Mouse (Mus musculus) macrophage (primary cell): Measurements from ENCODE around the gene Rnd1. TPM values are rescaled to one million over a fixed set of nuclear protein-coding genes. Genes with fewer than 3 reads are reported as not detected.
A peak's percentile ranks its signal among the peaks of the same experiment; 100 is the strongest.

Experiments used
- H3K27ac ChIP-seq: fragments of 350-480 bp; formaldehyde crosslinking; 2 replicates; pipeline ENCODE4 v1.9.0; 2021
- H3K36me3 ChIP-seq: fragments of 350-480 bp; formaldehyde crosslinking; 2 replicates; pipeline ENCODE4 v1.9.0; 2021; ENCODE audit errors: inconsistent target
- H3K4me3 ChIP-seq: fragments of 350-480 bp; formaldehyde crosslinking; 2 replicates; pipeline ENCODE4 v1.9.0; 2021; ENCODE audit errors: inconsistent target
- H3K79me2 ChIP-seq: fragments of 350-480 bp; formaldehyde crosslinking; 2 replicates; pipeline ENCODE4 v1.9.0; 2021; ENCODE audit errors: inconsistent target
- WGBS: methylation state at CpG from one replicate; pipeline ENCODE4 v1.1.7; 2026; ENCODE audit warnings: inconsistent platforms; ENCODE audit not compliant: missing documents; 5-methylcytosine and 5-hydroxymethylcytosine counted together
- polyA plus RNA-seq: library from polyadenylated mRNA; stranded (reverse); fragments of 250-400 nt; gene quantifications from 3 replicates; pipeline ENCODE4 v1.2.4, GENCODE M21; 2018; ENCODE audit warnings: inconsistent platforms

Rnd1 gene
- polyA plus RNA-seq, 1 experiment from 2014 or later, result 0.27 TPM

- WGBS, result 53% methylated on average over 11 of the region's 11 CpGs
- Histone ChIP-seq H3K27ac (no peak overlapping the region), H3K79me2 (no peaks in the 10 kb centered on the region), H3K4me3 (no peak overlapping the region), H3K36me3 (no peaks in the 10 kb centered on the region)
Observed at GRCm38 (mm10) chr15:98692171-98692715, 15.0 kb upstream of the Rnd1 start.

- no peak overlapping the region for H3K27ac ChIP-seq
- 94% methylated on average over 6 of the region's 7 CpGs for WGBS
Observed at GRCm38 (mm10) chr15:98691486-98692147, 14.4 kb upstream of the Rnd1 start.

DNA sequence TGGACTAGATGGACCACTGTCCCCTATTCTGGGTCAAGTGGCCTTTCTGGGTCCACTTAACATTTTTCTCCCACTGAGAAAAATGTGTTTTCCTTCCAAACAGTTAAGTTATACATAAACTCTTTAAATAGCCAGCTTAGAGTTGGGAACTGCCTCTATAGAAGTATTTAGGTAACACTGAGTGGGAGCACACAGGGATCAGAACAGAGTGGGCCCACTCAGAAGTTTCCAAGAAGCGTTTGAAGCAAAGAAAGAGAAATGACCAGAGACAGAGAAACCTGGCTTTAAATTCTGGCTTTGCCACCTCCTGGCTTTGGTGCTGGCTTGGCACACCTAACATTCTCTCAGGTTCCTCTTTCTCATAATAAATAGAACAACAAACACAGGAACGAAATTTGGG, 12.4 kb upstream of the Rnd1 start:
- WGBS, result 50% methylated on average over 2 of the region's 2 CpGs
- no peak overlapping the region for H3K4me3 ChIP-seq
- H3K36me3 ChIP-seq, result no peaks in the 10 kb centered on the region
- no peak overlapping the region for H3K27ac ChIP-seq
- H3K79me2 ChIP-seq, result no peaks in the 10 kb centered on the region

More at GRCm38 (mm10) chr15:98691486-98692147, 14.4 kb upstream of the Rnd1 start:
- Histone ChIP-seq H3K4me3 (no peak overlapping the region), H3K79me2 (no peaks in the 10 kb centered on the region), H3K36me3 (no peaks in the 10 kb centered on the region)

DNA sequence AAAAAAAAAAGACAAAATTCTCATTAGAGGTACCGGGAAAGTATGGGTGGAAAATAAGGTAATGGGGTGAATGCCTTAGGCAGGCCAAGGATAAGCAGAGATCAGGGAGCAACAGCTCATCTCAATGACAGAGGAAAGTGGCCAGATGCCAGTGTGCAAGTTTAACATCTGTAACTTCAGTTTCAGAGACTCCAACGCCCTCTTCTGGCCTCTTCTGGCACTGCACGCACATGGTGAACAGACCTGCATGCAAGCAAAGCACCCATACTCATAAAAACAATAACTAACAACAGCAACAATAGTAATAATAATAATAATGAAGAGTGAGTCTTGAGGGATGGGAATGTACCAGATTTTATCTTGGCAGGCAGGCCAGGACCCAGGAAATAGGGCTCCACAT, 8.7 kb upstream of the Rnd1 start:
- Histone ChIP-seq H3K27ac (no peak overlapping the region), H3K4me3 (no peak overlapping the region), H3K79me2 (no peaks in the 10 kb centered on the region), H3K36me3 (no peaks in the 10 kb centered on the region)
- WGBS, result 76% methylated on average over 3 of the region's 3 CpGs

GRCm38 (mm10) chr15:98683746-98684145, 6.5 kb upstream of the Rnd1 start:
- H3K27ac ChIP-seq, result peak overlapping the region; percentile 15; the same call in 1 of the 2 replicates
- no peaks in the 10 kb centered on the region for H3K36me3 ChIP-seq
- H3K79me2 ChIP-seq, result no peaks in the 10 kb centered on the region
- WGBS, result 0% methylated on average over 1 of the region's 1 CpGs
- H3K4me3 ChIP-seq, result no peak overlapping the region

- Histone ChIP-seq H3K36me3 (no peaks in the 10 kb centered on the region), H3K27ac (no peak overlapping the region), H3K4me3 (no peak overlapping the region), H3K79me2 (no peaks in the 10 kb centered on the region)
- WGBS, result 27% methylated on average over 10 of the region's 10 CpGs
Observed at GRCm38 (mm10) chr15:98683177-98683576, 5.9 kb upstream of the Rnd1 start.

GRCm38 (mm10) chr15:98681633-98682032, 4.4 kb upstream of the Rnd1 start:
- Histone ChIP-seq H3K27ac (no peak overlapping the region), H3K79me2 (no peaks in the 10 kb centered on the region), H3K36me3 (no peaks in the 10 kb centered on the region), H3K4me3 (no peak overlapping the region)
- WGBS, result 93% methylated on average over 7 of the region's 7 CpGs

GRCm38 (mm10) chr15:98680660-98681059, 3.4 kb upstream of the Rnd1 start:
- 94% methylated on average over 7 of the region's 8 CpGs for WGBS
- Histone ChIP-seq H3K79me2 (no peaks in the 10 kb centered on the region), H3K4me3 (no peak overlapping the region)

DNA sequence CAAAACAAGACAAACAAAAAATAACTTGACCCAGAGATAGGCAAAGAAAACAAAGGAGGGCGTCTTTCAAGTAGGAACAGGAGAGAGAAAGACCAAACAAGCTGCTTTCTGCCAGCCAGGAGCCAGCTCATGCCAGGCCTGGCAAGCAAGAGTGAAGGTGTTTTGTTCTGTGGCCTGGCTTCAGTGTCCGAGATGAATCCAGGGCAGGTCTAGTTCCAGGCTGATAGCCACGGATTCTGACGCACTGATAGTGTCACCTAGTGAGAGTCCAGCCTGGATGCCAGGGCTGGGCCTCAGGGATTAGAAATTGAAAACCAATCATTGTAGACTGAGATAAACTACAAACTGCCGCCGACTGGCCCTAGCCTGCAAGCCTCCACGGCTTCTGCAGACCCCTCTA, 716 bp upstream of the Rnd1 start:
- 89% methylated on average over 7 of the region's 7 CpGs for WGBS

More at GRCm38 (mm10) chr15:98680660-98681059, 3.4 kb upstream of the Rnd1 start:
- Histone ChIP-seq H3K36me3 (no peaks in the 10 kb centered on the region), H3K27ac (no peak overlapping the region)

DNA sequence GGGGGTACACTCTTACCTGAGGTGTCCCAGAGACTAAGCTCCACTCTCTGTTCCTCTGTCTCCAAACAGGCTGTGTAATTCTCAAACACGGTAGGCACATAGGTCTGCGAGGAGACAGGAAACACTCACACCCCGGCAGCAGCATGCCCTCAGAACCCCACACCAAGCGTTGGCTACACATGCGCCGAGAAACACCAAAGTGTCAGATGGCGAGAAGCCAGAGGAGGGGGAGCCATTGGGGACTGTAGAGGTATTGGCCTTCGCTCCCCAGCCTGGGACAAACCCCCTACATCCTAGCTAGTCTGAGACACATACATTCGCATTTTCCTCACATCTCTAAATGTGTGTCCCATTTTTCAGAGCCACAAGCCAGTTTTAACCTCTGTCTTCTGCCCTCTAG, 790 bp downstream of the Rnd1 start:
- Histone ChIP-seq H3K79me2 (no peaks in the 10 kb centered on the region), H3K27ac (no peak overlapping the region), H3K36me3 (no peaks in the 10 kb centered on the region), H3K4me3 (no peak overlapping the region)
- 6% methylated on average over 9 of the region's 9 CpGs for WGBS

More for the DNA sequence above, 716 bp upstream of the Rnd1 start:
- no peak overlapping the region for H3K27ac ChIP-seq
- no peaks in the 10 kb centered on the region for H3K36me3 ChIP-seq
- no peak overlapping the region for H3K4me3 ChIP-seq
- no peaks in the 10 kb centered on the region for H3K79me2 ChIP-seq

DNA sequence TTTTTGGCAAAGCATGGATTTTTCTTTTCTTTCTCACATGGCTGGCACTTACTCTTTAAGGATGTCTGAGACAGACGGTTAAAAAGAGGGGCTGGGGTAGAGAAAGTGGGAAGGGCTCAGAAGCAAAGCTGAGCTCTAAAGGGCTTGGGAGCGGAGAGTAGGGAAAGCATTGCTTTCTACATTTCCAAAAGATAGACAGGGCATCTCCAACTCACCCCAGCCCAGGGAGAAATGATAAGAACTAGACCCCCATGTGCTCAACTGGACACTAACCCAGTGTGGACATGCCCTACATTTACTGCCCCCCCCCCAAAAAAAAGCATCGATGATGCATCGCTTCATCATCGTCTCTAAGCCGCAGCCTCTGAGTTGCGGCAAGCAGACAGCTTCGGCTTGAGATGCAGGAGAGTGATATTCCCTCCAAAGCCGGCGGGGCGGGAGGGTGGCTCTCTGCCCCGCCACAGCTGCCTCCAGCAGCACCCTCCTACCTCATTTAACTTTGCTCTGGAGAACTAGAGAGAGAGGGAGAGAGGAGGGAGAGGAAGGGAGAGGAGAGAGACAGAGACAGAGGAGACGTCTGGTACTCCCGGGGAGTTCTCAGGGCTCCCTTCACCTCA, 1.5 kb downstream of the Rnd1 start:
- Histone ChIP-seq H3K4me3 (no peak overlapping the region), H3K27ac (no peak overlapping the region), H3K79me2 (no peaks in the 10 kb centered on the region), H3K36me3 (no peaks in the 10 kb centered on the region)
- WGBS, result 31% methylated on average over 14 of the region's 14 CpGs

GRCm38 (mm10) chr15:98674994-98675545, 2.2 kb downstream of the Rnd1 start:
- Histone ChIP-seq H3K36me3 (no peaks in the 10 kb centered on the region), H3K79me2 (no peaks in the 10 kb centered on the region), H3K27ac (no peak overlapping the region), H3K4me3 (no peak overlapping the region)
- WGBS, result 54% methylated on average over 11 of the region's 11 CpGs

DNA sequence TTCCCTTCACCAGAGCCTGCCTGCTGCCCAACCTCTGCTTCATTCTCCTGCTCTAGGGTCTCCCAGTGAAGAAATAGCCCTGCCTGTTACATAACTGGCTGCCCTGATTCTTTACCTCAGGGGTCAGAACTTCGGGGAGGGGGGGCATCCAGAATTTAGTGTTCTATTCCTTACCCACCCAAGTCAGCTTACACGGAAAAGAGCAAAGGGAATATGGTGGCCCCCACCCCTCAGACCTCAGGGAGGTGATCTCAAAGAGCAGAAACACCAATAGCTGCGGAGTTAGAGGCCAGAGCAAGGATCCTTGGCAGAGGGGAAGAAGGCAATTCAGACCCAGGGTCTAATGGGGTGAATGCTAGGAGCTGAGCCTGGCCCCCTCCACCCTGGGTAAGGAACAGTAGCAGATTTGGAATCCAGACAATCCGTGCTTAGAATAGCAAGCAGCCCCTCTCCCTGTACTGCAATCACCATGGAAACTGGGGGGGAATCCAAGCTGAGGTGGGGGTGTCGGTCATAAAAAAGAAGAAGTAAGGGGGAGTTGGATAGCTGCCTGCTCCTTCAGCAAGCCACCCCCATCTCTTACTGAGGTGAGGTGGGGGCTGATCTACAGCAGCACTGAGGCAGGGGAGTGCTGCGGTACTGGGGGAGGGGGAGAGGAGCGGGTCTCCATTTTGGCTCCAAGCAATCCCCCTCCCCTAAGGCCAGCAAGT, 2.8 kb downstream of the Rnd1 start:
- Histone ChIP-seq H3K36me3 (no peaks in the 10 kb centered on the region), H3K4me3 (no peak overlapping the region), H3K79me2 (no peaks in the 10 kb centered on the region), H3K27ac (no peak overlapping the region)
- WGBS, result 47% methylated on average over 7 of the region's 7 CpGs

DNA sequence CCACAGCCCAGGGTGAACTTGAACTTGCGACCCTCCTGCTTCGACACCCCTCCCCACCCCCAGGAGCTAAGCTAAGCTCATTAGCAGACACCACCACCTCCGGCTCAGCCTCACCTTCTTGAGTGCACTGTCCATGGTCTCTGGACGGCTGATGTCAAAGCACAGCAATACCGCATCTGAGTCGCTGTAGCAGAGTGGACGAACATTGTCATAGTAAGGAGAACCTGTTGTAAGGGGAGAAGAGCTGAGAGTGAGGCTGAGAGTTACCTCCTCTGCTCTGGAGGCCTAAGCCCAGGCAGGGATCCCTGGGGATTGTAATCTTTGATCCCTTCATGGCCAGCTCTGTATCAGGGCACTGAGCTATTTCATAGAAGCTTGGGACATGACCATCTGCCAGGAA, 3.5 kb downstream of the Rnd1 start:
- no peak overlapping the region for H3K4me3 ChIP-seq
- 94% methylated on average over 7 of the region's 7 CpGs for WGBS
- H3K27ac ChIP-seq, result no peak overlapping the region
- no peaks in the 10 kb centered on the region for H3K79me2 ChIP-seq
- no peaks in the 10 kb centered on the region for H3K36me3 ChIP-seq

DNA sequence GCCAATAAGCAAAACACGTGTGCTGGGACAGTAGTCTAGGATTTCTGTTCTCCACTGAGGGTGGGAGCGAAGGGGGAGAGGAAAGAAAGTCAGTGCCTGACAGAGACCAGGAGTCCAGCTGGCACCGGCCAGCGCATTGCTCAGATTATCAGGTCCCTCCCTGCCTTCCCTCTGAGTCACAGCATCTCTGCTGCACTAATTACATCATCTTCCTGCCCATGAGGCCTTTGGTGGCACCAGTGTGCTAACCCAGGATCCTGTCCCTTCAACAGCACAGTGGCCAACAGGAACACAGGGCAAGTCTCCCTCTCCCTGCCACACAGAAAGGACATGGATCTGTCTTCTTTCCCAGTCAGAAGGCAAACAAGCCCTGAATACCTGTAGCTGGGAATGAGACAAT, 4.7 kb downstream of the Rnd1 start:
- 52% methylated on average over 4 of the region's 4 CpGs for WGBS
- Histone ChIP-seq H3K79me2 (no peaks in the 10 kb centered on the region), H3K4me3 (no peak overlapping the region), H3K27ac (peak overlapping the region; percentile 46), H3K36me3 (no peaks in the 10 kb centered on the region)
